Mouse (Mus musculus) adrenal gland, adult 2 months (tissue): ENCODE measurements at regions not wholly inside any gene's neighbourhood (a gene's known extent, or its start where the extent isn't known, plus 50 kb on each side); places are given as distances from the start of the nearest gene placed in this dataset.
"Not testable (repeated sequence)": the region's sequence is repeated elsewhere in the genome, so short reads cannot be mapped to it uniquely, and the experiment has no call there.

Source experiments
- DNase-seq: peaks from one replicate; pipeline ENCODE4 v3.0.0; 2021

DNA sequence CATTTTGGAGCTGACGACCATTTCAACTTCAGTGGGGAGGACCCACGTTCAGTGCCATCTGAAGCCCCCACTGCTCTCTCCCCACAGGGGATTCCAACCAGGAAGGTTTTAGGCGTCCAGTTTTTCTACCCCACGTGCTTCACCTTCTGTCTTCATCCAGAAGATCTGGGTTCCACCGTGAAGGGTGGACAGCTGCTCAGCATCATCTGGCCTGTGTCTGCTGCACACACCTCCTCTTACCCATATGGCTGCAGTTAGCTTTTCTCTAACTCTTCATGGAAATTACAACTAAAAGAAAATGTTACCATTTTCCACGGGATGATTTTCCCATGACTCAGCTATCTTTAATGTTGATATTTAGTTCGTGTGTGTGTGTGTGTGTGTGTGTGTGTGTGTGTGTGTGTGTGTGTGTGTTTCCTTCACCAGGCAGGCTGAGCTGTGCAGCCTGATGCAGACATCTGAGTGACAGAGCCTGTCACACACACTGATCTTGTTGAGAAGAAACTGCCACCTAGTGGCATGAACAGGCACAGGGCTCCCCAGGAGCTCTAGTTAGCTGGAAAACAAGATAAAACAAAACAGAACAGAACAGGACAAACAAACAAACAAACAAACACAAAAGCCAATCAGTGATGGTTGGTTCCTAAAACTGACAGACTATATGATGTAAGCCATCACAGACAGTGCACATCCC, 107.5 kb upstream of the Rasgrp1 start:
- peak; percentile 31 for DNase-seq

- no peak for DNase-seq
These were observed 109.0 kb upstream of the Rasgrp1 start for GRCm38 (mm10) chr2:117451818-117452217.

DNA sequence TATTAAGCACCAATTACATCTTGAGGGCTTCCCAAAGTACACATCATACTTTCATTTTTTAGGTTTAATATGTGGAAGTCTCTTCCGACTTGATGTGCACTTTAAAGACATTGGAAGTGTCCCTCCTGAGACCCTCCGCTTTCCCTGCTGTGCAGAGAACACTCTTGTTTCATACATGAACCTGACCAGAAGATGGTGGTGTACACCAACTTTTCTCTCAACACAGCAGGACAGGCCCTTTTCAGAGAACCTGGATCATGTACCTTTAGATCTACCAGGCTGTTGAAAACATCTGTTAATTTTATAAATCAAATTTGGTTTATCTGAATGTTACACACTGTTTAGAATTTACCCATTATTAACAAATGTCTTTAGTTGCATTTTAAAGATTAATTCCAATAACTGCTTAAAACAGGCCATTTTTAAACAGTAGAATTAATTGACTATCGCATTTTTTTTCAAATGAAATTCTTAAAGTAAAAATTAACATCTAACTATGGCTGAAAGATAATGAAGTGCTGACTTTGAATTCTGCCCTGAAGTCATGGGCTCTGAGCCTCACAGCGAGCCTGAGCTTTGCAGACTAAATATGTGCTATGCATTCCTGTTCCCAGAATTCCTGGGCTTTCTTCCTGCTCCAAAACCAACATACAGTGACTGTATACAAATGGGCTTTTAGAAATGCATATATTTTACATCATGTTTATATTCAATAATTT, 112.4 kb upstream of the Rasgrp1 start:
- no peak for DNase-seq

DNA sequence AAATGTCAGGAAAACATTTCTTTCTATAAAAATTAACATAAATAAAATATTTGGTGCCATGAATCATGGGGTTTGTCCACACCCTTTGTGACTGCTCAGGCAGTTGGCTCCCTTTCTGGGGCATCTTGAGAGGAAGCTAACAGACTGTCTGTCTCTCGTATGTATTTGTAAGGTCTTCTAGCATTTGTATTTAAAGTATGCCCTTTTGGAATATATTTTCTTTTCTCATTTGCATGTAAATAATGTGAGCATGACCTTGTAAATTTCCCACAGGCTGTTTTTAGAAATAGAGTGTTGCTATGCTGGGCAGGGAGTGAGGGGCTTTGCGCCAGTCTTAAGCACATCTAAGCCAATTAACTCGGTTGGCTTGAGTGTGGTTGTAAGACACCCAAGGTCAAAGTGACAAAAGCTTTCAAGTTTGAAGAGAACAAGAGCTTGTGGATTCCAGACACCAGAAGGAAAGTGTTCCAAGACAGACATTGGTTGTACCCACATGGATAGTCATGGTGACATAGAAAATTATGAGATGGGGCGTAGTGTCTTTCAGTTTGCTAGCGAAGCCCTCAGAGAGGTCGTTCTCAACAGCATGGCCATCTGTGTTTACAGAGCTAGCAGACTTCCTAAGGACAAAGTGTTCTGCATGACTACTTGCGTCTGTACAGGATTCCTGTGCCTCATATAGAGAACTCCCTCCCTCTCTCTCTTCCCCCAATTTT, 113.1 kb upstream of the Rasgrp1 start:
- DNase-seq: no peak

GRCm38 (mm10) chr2:117456456-117457020, 113.7 kb upstream of the Rasgrp1 start:
- no peak for DNase-seq

DNA sequence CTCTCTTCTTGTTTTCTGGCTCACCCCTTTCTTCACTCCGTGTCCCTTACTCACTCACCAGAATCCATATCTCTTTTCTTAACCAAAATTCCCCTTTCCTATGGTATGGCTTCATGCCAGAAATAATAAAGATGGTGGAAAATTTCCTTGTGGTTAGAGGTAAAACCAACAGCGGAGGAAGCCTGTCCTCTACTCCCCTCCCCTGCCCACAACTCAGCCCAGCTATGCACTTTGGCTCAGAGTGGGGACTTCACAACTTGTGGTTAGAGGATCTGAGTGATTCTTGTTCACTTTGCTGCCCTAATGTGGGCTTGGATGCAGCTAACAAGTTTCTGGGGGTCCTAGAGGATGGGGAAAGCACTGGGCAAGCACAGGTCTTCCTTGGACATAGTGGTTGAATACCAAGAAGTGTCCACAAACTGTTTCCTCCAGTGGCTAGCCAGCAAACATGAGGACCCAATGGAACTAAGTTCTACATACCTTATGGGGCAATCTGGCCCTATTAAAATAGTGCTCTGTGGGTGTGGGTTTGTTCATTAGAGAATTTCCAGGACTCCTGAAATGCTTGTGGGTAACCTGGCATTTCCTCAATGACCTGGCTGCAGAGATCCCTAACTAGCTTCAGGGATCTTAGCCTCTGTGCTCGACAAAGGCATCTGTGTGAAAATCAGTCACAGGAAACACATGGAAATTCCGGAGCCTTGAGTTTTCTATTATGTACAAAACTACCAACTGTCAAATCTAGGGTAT, 118.9 kb upstream of the Rasgrp1 start:
- DNase-seq: no peak

GRCm38 (mm10) chr2:117474885-117475542, 132.2 kb upstream of the Rasgrp1 start:
- no peak for DNase-seq

DNA sequence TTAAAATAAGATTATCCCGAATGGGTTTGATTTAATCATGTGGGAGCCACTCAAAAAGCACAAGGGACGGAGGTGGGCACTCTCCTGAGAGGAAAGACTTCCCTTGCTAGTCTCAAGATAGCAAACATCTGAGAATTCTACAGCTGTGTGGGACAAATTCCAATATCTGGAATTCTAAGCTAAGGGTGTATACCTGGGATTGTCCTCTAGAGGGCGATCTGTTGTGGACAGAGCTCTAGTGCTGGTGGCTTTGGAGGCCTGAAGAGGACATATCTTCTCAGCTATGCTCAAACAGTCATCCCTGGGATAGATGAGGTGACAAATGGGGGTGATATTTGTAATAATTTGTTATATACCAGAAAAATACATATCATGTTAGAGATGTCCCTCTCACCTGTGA, 132.8 kb upstream of the Rasgrp1 start:
- no peak for DNase-seq

DNA sequence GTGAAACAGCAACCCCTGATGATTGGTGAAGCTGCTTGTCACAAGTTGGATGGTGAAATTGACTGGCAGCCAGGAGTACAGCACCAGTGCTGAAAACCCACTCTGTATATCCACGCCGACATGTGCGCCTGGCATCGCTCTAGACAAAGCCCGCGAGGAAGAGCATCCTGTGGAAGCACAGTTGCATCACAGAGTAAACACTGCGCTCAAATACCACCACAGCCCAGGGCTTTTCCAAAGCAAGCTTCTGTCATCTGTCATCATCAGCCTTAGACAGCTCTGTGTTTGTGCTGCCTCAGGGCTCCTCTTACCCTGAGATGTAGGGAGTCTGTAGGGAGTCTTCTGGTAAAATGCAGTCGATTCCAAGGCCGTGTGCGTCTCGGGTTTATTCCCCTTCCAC, 134.7 kb upstream of the Rasgrp1 start:
- DNase-seq: not testable (repeated sequence)

- DNase-seq: not testable (repeated sequence)
These were observed 136.6 kb upstream of the Rasgrp1 start for GRCm38 (mm10) chr2:117479244-117480009.

- no peak for DNase-seq
These were observed 143.6 kb upstream of the Rasgrp1 start for GRCm38 (mm10) chr2:117486447-117486846.

DNA sequence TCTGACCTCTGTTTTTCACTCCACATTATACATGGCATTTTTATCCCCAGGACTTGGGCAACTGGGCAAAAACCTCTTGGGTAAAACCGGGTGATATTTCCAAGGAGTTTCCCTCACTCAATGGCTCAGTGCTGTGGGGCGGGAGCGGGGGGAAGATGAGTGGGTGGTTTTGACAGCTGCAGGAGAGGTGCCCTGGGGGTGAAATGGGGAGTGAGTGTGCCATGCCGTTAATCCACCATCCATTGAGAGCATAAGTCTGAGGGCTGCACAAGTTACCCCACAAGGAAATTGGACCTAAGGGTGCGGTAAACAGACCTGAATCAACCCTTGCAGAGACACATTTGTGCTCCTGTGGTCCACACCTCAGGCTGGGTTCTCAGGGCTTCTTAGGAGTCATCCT, 155.8 kb upstream of the Rasgrp1 start:
- DNase-seq: no peak

GRCm38 (mm10) chr2:117502611-117503010, 159.8 kb upstream of the Rasgrp1 start:
- no peak for DNase-seq

DNA sequence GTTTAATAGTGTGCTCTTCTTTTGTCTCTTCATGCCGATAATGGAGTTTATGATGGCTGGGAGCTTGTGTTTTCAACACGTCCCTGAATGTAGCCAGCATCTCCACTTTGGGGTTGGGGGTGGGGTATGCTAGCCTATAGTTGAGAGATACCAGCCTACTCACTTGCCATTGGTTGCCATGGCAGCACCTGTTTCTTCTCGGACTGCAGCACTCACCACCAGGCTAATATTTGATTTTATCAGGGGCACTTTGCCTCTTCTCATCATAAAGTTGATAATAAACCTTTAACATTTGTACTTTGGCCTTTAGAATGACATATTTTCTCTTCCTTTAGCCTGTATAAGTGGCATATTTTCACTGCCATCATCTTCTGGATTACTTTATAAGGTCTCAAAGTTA, 168.9 kb upstream of the Rasgrp1 start:
- no peak for DNase-seq

DNA sequence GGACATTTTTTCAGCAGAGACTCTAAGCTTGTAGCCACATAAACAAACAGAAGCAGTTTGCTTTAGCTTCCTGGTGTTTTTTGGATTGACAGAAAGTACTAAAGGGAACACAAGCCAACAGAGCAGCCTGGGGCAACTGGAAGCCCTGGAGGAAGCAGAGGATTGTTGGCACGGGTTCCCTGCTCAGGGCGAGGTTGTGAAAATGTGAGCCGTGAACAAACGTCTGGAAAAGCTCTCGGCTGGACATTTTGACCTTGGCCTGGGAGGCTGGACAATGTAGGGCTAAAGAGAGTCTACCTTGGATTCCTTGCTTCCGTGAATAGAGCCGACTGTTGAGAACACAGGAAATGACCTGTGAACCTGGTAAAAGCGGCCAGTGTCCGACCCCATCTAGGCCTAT, 169.8 kb upstream of the Rasgrp1 start:
- DNase-seq: peak; percentile 61

DNA sequence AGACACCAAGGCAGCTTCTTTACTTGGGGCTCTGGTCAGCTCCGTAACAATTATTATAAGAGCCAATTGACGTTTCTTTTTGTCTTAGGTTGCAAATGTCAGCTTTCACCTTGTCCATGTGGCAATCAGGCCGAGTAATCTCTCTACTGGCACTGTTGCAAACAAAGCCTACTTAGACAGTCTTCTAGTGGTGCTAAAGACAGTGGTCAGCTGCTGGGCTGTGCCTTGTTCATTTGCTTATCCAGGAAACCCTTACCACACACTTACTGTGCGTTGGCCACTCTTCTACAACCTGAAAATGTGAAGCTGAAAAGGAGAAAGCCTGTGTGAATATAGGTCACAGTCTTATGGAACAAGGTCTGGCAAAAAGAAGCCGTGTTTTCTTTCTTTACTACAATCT, 181.6 kb upstream of the Rasgrp1 start:
- DNase-seq: no peak

DNA sequence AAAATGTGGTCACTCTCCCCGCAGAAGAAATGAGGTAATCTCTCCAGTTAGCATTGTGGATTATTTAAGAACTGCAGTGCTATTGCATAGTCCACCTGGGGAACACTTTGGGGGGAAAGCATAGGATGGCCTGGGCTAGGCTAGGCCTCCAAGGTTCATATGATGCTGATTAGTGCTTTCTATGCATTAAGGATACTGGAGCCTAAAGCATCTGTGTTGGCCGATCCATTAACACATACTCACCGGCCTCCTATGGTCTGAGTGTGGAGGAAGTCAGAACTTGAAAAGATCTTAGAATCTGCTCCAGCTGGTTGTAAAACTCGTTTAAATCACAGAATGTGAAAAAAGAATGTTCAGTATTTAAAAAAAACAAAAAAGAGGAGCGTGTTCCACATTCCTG, 196.1 kb upstream of the Rasgrp1 start:
- DNase-seq: no peak

- no peak for DNase-seq
These were observed 196.5 kb upstream of the Rasgrp1 start for GRCm38 (mm10) chr2:117539285-117539684.

DNA sequence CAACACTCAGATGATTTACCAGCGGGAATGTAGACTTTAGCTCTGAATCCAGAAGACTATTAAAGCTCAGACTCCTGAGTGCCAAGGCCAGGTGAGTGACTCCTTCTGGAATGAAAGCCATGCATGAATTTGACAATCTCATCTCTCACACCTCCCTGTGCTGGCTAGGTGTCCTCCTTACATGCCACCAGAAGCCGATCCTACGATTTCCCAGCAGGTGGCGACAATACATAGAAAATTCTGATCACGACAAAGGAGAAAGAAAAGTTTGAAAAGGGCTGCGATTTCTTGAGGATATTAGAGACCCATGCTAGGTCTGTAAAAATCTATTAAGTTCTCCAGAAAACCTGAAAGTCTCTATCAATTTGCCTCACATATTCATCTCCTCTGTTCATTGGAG, 198.7 kb upstream of the Rasgrp1 start:
- peak; percentile 72 for DNase-seq

- peak; percentile 62 for DNase-seq
These were observed 199.5 kb upstream of the Rasgrp1 start for GRCm38 (mm10) chr2:117542298-117542697.

GRCm38 (mm10) chr2:117543301-117543782, 200.5 kb upstream of the Rasgrp1 start:
- DNase-seq: no peak
